Mouse (Mus musculus) cerebellum, adult 18-20 months (tissue): ENCODE results near the gene Stk24.
"Not testable (repeated sequence)": the region's sequence is repeated elsewhere in the genome, so short reads cannot be mapped to it uniquely, and the experiment has no call there.

Source experiments
- DNase-seq, 2 experiments: peaks; one replicate each; pipeline ENCODE4 v3.0.0; 2021

The Stk24 gene

DNA sequence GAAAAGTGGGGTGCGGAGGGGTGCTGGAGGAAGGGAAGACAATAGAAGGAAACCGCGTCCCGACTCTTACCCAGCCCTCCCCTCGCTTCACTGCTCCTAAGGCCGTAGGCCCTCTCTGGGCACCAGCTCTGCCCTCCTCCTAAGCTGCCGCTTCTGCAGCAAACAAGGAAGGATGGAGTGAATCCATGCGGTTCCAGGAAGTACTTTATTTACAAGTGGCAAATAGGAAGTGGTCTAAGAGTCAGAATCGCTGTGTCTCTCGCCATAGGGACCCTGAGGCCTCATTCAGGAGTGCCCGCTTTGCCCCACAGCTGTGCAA lies at the start of gene Stk24:
TSS of gene Stk24 (minus strand) at position 185 of the 319 bp plus-strand sequence.
- DNase-seq = no peak

DNA sequence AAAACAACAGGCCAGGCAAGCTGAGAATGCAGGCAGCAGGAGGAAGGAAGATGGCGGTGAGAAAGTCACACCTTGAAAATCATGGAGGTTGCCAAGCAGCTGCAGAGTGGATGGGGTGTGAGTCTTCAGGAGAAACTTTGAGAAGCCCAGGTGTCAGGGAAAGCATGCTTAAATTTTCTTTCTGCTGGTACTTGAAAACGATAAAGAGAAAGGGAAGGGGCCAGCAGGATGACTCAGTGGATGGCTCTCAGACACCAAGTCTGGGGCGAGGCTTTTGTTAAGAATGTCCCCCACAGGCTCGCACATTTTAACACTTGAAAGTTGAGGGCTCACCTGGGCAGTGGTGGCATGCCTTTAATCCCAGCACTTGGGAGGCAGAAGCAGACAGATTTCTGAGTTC lies 48.3 kb upstream of the Stk24 start:
- no peak for DNase-seq

DNA sequence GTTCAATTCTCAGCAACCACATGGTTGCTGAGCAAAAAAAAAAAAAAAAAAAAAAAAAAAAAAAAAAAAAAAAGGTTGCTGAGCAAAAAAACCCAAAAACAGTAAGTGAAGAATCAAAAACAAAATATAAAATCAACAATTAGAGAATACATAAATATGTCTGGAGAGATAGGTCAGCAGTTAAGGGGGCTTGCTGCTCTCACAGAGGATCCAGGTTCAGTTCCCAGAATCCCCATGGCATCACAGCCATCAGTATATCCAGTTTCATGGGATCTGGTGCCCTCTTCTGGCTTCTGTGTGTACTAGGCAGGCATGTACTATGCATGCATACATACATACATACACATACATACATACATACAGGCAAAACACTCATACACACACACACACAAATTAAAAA lies 46.9 kb upstream of the Stk24 start:
- no peak for DNase-seq

DNA sequence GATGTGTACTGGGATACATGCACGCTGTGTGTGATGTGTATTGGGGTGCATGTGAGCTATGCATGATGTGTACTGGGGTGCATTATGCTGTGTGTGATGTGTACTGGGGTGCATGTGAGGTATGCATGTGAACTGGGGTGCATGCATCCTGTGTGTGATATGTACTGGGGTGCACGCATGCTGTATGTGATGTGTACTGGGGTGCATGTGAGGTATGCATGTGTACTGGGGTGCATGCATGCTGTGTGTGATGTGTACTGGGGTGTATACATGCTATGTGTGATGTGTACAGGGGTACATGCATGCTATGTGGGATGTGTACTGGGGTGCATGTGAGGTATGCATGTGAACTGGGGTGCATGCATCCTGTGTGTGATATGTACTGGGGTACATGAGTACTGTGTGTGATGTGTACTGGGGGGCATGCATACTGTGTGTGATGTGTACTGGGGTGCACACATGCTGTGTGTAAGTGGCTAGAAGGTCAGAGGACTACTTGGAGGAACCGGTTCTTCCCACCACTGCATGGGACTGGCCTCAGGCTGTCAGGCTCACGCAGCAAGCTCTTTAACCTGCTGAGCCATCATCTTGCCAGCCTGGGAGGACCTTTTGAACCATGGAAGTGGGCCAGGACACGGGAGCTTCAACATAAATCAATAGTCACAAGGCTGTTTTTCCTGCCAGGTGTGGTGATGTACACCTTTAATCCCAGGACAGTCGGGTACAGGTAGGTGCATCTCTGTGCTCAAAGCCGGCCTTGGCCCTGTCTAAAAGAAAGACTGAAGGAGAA lies 45.4 kb upstream of the Stk24 start:
- DNase-seq = no peak

DNA sequence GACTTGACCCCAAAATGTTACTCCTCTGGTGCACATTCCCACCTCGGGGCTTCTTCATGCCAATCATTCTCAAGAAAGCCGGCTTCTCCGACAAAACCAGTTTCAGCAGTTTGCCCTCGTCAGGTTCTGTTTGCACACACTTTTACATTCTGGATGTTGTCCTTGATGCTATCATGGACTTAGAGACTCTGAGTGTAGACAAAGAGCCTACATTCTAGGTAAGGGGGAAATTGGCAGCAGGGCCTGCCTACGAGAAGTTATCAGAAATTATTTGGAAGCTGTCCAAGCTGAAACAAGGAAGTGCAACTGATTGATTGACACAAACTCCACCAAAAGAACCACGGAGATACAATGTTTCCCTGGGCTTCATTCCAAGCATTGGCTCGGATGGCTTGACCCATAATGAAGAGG lies 43.5 kb upstream of the Stk24 start:
- DNase-seq = no peak

DNA sequence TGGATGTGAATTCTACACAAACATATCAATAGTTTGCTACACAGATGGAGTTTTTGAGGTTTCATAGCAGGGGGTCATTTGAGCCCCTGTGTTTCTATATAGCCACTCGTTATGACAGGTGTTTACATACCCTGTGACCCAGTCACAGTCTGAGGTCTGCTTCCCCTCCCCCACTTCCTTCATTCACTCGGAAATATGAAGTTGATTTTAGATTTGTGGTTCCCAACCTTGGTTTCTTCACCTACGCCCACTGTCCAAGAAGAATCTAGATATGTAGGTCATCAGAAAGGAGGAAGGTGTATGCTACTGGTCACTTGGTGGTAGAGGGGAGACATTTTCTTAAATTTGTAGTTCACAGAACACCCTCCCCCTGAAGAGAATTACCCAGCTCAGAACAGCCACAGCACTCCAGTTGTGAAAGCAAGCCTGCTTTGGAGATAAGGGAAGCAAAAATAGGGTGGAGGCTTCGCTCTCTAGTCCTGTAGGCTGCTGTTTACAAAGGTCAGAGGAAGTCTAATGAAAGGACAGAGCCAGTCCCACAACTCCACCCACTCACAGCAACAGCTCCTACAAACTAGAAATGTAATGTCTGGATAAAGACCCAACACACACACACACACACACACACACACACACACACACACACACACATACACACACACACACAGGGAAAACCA lies 43.0 kb upstream of the Stk24 start:
- DNase-seq = no peak

DNA sequence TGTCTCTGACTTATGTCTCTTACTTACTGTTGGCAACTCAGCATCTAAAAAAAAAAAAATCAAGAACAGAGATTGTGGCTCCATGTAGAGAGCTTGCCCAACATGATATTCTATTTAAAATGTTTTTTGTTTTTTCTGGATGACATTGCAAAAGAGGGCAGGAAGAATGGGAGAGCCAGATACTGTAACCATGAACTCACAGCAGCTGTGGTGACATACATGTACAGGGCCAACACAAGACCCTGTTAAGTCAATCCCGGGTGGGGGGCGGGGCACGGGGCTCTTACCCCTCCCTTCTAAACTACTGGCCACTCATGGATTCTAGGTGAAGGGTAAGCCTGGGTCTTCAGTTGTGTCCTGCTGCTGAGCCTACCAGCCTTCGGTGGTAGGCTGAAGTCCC lies 42.2 kb upstream of the Stk24 start:
- no peak for DNase-seq

DNA sequence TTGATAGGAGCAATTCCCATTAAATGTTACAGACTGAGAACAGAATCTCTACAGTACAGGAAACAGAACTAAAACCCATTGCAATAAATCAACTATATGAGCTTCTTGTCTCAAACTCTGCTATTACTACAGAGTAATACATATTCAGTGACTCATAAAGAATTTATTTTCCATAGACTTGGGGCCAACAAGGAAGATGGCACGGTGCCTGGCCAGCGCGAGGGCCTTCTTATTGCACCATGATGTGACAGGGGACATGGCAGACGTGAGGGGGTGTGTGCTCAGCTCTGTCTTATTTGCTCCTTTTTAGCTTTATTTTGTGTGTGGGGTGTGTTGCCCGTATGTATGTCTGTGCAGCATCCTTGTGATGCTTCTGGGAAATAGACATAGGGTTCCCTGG lies 37.8 kb upstream of the Stk24 start:
- no peak for DNase-seq

DNA sequence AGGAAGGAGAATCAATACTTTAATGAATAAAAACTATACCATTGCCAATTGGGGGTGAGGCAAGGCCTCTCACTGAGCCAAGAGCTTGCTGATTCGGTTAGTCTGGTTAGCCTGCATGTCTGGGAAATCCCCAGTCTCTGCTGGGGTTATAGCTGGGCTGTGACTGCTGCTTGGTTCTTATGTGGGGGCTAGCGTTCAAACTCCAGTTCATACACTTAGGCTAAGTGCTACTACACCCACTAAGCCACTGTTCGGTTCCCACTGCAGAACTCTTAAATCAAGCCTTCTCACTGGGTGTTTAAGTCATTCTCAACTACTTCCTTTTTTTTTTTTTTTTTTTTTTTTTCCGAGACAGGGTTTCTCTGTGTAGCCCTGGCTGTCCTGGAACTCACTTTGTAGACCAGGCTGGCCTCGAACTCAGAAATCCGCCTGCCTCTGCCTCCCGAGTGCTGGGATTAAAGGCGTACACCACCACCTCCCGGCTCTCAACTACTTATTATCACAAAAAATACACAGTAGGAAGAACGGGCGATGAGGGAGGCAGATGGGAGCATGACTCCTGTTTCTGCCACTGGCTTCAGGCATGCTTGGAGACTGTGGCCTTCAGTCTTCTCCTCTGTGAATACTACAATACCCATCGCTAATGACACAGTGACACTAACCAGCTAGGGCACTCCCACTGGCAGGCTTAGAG lies 37.0 kb upstream of the Stk24 start:
- DNase-seq = no peak

DNA sequence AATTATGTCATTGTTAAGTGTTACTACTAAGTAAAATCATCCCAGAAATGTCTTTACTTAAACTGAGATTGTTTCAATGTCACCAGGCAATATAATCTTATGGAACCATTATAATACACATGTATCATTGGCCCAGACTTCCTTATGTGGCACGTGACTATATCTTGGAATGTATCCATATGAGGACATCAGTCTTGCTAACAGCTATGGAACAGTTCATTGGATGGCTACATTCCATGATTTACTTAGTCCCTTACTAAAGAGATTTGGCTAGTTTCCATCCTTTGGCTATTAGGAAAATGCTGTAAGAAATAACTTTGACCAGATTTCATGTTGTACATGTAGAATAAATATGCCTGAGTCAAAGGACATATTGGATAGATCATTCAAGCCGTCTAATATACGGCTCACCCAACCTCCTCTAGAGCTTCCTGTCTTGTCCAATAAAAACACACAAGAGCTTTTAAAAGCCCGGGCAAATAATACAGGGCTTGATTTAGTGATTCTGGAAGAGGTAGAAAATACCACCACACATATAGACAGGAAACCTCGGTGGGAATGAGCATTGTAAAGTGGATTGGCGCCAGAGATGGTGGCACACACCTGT lies 34.9 kb upstream of the Stk24 start:
- DNase-seq = no peak

DNA sequence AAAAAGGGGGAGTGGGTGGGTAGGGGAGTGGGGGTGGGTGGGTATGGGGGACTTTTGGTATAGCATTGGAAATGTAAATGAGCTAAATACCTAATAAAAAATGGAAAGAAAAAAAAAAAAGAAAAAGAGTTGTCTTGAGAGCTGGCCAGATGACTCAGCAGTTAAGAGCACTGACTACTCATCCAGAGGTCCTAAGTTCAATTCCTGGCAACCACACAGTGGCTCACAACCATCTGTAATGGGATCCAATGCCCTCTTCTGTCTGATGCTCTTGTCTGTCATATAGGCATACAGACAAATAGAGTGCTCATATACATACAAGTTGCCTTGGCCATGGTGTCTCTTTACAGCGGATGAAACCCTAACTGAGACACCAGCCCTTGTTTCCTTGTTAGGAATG lies 33.9 kb upstream of the Stk24 start:
- DNase-seq = not testable (repeated sequence)

DNA sequence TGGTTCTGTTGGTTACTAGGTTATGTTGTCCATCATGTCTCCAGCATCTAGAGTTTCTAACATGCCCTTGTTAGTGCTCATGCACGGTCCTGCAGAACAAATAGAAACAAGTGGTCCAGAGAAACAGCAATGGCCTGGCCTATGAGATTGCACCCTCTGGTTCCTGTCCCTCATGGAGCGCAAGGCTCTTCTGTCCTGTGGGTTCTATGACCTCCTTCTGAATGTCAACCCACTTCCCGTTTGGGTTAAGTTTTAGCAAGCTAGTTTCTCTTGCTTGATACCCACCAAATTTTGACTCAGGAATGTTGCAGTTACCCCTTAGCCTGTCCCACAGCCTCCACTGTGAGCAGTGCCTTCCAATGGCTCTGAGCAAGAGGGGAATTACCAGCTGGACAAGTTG lies 29.1 kb upstream of the Stk24 start:
- DNase-seq = no peak

DNA sequence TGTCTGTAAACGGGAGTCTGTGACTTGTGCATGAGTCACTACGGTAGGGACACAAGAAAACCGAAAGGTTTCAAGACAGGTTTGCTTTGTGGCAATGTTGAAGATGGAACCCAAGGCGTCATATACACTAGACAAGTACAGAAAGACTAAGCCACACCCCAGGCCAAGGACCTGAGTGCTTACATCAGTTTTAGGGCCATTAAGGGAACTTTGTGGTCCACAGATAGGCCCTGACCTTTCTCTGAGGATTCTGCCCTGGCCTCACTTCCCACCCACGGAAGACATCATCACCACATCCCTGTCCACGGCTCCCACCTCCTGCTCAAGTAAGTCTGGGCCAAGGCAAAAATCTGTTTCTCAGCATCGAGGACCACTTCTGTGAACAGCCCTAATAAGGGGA lies 27.1 kb upstream of the Stk24 start:
- DNase-seq = no peak

DNA sequence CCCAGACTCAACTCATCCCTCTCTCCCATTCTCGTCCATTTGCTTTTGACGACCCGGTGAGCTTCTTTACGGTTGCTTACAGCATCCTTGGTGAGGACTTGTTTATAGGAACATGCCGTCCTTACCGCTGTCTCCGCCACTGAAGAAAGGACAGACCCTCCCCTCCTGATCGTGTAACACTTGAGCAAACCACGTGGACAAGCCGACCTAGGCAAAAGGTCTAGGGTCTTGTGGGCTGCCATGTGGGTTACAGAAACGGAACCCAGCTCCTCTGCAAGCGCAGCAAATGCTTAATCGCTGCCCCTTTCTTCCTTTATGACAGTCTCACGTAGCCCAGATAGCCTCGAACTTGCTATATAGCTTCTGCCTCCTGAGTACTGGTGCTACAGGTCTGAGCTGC lies 25.7 kb upstream of the Stk24 start:
- no peak for DNase-seq

DNA sequence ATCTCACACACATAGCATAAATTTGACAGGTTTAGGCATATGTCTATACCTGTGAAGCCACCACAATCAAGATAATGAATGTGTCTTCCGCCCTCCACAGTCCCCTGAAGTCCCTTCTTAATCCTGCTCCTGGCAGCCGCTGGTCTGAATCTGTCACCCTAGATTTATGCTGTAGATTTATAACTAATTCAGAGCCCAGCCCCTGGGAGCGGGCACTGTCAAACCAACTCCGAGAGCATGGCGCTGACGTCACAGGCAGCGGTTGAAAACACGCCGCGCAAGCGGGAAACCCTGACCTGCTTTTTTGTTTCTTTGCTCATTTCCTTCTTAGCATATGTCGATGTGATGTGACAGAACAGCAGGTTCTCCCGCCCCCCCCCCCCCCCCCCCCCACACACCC lies 25.3 kb upstream of the Stk24 start:
- peak; percentile 5 to 10 for DNase-seq

DNA sequence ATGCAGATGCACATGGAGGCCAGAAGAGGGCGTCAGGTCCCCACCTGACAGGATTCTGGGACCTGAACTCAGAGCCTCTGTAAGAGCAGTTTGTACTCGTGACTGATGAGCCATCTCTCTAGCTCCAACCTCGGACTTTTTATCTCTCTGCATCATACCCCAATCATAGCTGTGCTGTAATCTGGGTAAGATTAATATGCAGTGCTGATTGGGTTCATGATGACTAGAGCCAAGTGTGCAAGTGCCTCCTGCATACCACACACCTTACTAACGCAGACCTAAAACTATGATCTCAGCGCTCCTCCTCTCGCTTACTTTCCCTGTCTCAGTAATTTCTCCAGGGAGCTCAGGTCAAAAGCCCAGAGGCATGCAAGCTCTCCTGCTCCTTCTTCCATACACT lies 19.9 kb upstream of the Stk24 start:
- DNase-seq = no peak

DNA sequence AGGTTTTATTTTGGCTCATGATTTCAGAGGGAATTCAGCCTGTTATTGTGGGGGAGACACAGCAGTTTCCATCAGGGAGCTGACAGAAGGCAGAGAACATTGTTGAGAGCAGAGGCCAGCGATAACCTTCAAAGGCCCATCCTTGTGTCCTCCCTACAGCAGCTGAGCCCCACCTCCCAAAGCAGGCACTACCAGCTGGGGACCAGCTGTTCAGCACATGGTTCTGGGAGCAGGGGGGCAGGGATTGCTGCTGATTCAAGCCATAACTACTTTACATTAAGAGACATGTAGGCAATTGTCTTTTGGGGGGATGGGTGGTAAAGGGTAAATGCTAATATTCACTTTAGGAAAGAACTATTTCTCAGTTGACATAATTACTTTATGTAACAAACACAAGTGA lies 17.7 kb upstream of the Stk24 start:
- no peak for DNase-seq

DNA sequence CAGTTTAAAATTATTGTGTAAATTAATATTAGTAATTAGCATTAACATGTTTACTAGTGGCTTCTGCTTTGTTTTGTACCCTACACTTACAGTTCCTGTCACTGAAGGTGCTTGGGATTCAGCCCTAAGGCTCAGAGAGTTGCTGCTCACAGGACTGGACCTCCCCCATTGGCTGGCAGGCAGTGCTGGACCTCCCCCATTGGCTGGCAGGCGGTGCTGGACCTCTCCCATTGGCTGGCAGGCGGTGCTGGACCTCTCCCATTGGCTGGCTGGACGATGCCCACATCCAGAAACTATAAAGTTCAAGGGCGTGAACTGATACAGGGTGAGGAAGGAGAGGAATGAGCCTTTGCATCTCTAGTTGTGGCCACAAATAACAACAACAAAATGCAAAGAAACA lies 15.3 kb upstream of the Stk24 start:
- no peak for DNase-seq

DNA sequence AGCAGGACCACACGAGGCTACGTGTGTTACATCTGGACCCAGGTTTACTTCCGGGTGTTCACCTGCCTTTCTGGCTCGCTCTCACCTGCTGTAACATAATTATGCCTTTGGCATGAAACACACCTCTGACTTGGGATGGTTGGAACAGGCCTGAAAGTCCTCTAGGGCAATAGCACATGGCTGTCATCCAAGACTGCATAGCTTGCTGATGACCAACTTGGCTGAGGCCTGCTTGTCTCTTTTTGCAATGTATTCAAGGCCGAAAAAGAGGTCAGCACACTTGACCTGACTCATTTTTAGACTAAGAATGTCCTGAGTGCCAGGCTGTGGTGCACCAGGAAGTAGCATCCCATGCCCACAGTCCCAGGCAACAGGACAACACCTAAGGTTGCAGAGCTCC lies 12.1 kb upstream of the Stk24 start:
- DNase-seq = peak in 1 of 2 experiments; percentile 42

DNA sequence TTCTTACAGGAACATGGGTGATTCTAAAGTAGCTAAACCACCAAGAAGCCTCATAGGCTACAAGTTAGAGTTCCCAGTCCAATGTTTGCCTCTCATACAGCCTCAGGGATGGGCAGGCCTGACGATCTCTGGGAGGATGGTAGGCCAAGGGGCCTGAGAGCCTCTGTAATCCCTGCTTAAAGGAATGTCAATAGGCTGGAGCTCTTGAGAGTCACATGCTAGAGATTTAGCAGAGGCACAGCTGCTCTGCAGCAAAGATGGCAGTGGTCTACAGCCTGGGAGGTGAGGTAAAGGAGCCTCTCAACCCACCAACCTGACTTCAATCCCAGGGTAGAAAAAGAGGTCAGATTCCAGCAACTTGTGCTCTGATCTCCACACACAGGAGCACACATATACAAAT lies 7.9 kb upstream of the Stk24 start:
- no peak for DNase-seq

DNA sequence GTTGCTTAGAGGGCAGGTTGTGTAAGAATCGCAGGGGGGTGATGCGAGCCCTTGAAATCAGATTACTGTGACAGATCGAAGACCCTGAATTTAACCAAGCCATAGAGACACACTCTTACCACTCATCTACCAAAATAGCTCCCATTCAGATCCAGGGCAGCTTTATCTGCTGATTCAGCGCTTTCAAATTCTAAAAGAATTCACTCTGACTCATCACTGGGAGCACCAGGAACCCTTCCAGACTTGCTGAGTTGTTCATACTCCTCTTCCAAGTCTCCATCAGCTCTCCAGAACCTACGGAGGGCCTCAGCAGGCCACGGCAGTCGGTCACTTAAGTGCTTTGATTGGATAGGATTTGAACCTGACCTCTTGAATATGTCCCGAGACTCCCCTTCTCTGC lies 5.6 kb upstream of the Stk24 start:
- DNase-seq = no peak

DNA sequence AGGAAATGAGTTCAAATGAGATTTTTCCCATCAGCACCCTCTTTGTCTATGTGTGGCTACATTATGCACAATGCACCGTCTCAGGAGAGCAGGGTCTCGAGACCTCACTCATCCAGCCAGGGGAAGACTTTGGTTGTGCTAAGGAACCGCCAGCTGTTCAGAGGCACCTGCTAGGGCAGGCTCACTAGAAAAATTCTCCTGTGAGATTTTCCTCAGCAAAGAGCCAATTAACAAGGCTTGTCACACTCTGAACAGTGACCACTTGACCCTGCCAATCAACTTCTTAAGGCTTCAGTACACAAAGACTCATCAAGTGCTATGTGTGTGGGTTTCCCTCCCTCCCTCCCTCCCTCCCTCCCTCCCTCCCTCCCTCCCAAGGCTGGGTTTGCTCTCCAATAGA lies 4.0 kb upstream of the Stk24 start:
- no peak for DNase-seq

DNA sequence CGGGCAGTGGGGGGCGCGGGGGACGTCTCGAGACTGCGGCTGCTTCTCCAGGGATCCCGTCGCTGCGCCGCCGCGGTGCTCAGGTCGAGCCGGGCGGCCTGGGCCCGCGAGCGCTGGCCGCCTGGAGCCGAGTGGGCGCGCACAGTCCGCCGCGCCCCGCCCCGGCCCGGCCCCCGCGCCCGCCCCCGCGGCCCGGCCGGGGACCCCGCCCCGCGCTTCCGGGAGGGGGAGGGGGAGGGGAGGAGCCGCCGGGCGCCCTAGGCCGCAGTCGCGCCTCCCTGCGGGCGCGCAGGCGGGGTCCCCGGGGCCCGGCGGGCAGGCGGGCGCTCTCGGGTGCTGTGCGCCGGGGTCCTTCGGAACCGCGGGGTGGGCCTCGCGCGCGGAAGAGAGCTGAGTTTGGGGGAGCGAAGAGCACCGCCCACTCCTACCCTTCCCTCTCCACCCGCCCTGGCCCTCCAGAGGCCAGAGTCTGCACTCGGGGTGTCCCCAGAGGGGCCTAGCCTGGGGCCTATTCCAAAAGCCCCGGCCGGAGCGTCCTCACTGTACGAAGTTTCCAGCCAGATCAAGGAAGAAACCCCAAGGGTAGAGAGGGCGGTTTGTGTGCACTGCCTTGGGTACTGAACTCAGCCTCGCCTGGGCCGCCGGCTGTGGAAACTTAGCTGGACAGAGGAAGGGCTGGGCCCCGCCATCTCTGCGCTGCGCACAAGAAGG lies 540 bp downstream of the Stk24 start:
- peak; percentile 60 to 88 for DNase-seq
